Mouse (Mus musculus) embryonic fibroblast, embryonic 13.5 days (primary cell): ENCODE data around the gene Mme.

Experiments used
- CTCF ChIP-seq: IDR thresholded peaks from 2 replicates; pipeline ENCODE4 v1.5.1; 2011; ENCODE audit warnings: mild to moderate bottlenecking, control low read depth, low read length, moderate library complexity, borderline replicate concordance; ENCODE audit not compliant: insufficient read depth
- POLR2A ChIP-seq: IDR thresholded peaks from 2 replicates; pipeline ENCODE4 v1.6.1; 2011; ENCODE audit warnings: low read depth, mild to moderate bottlenecking, control low read depth, low read length, moderate library complexity

DNA sequence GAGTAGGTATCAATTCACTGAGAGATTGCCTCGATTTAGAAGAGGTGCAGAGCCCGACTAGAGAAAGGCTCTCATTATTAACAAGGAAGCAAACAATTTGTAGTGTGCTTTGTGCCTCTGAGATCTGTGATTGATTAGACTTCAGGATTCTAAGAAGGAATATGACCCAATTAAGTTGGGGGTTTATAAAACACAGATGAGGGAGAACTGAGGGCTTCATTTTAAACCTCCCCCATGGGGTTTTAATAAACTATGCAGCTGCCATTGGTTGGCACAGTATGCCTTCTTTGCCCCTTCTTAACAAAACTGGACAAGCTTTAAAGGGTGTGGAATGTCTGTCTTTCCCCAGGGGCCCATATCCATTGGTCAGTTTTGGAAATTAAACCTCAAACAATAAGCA lies 5.4 kb upstream of the Mme start:
- TF ChIP-seq POLR2A (no peak), CTCF (no peak)
